Mouse (Mus musculus): ENCODE results near the gene Cdk11b. TPM values are rescaled to one million over a fixed set of nuclear protein-coding genes. Genes with fewer than 3 reads are reported as not detected.

Cdk11b gene
- polyA plus RNA-seq, 1 experiment from 2014 or later = 84.0 TPM

- under 1% methylated on average over 46 of the region's 47 CpGs for WGBS
- Histone ChIP-seq H3K27ac (ENCODE audit: low read depth, low read length) (no peak within 1 kb of the TSS), H3K4me1 (replicated peaks; ENCODE audit: control insufficient read depth, insufficient read depth, low read length) (0 out of 2 replicates have a peak, but pooled peaks cover 4% of the 10 kb centered on the region), H3K27me3 (ENCODE audit: control insufficient read depth, insufficient read depth, low read length) (peaks cover 7% of the 10 kb centered on the region; the same call in 1 of the 2 replicates), H3K9ac (ENCODE audit: low read length) (peak within 1 kb of the TSS; percentile 69), H3K4me2 (ENCODE audit: low read depth, low read length, severe bottlenecking) (peak within 1 kb of the TSS; percentile 63), H3K4me3 (ENCODE audit: low read depth, low read length) (peak within 1 kb of the TSS; percentile 71), H3K9me3 (ENCODE audit: control insufficient read depth, low read length) (no peaks in the 10 kb centered on the region), H3K36me3 (ENCODE audit: control insufficient read depth, insufficient read depth, low read length) (no peaks in the 10 kb centered on the region)
- ATAC-seq (replicated peaks; ENCODE audit: low FRiP score) (peak; percentile 70), DNase-seq (ENCODE audit: low spot score) (peak; percentile 81)
These were observed 69.4 kb downstream of the Cdk11b start, which contains the start of gene Fndc10 for GRCm38 (mm10) chr4:155694111-155694481. Gene Fndc10 (plus strand): TSS chr4:155694342.

DNA sequence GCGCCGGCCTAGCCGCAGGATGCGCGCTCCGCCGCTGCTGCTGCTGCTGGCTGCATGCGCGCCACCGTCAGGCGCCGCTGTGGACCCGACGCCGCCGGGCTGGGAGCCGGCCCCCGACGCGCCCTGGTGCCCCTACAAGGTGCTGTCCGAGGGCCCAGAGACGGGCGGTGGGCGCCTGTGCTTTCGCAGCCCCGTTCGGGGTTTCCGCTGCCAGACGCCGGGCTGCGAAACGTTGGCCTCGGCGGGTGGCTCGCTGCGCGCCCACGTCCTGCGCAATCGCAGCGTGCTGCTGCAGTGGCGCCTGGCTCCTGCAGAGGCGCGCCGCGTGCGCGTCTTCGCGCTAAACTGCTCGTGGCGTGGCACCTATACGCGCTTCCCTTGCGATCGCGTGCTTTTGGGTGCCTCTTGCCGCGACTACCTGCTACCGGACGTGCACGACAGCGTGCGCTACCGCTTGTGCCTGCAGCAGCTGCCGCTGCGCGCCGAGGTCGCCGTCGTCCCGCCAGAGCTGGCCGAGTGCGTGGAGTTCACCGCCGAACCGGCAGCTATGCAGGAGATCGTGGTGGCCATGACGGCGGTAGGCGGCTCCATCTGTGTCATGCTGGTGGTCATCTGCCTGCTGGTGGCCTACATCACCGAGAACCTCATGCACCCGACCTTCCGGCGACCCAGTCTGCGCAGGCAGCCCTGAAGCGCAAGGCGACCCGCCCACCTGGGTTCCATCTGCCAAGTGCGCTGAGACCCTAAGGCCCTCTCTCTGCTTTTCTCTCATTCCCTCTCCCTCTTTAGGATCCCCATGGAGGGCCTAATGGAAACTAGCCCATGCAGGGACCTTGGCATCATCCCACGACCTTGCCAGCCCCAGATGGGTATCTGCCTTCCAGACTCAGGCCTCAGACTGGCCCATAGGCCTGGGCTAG lies 70.1 kb downstream of the Cdk11b start:
- Histone ChIP-seq H3K27me3 (ENCODE audit: control insufficient read depth, insufficient read depth, low read length) (peaks cover 7% of the 10 kb centered on the region; the same call in 1 of the 2 replicates), H3K9ac (ENCODE audit: low read length) (peak overlapping the region; percentile 69), H3K4me3 (ENCODE audit: low read depth, low read length) (peak overlapping the region; percentile 71), H3K9me3 (ENCODE audit: control insufficient read depth, low read length) (no peaks in the 10 kb centered on the region), H3K27ac (ENCODE audit: low read depth, low read length) (no peak overlapping the region), H3K4me1 (replicated peaks; ENCODE audit: control insufficient read depth, insufficient read depth, low read length) (0 out of 2 replicates have a peak, but pooled peaks cover 4% of the 10 kb centered on the region), H3K36me3 (ENCODE audit: control insufficient read depth, insufficient read depth, low read length) (no peaks in the 10 kb centered on the region), H3K4me2 (ENCODE audit: low read depth, low read length, severe bottlenecking) (peak overlapping the region; percentile 63)
- peak; percentile 75 for DNase-seq (ENCODE audit: low spot score)
- ATAC-seq (replicated peaks; ENCODE audit: low FRiP score) = peak; percentile 54
- 1% methylated on average over 87 of the region's 92 CpGs for WGBS

DNA sequence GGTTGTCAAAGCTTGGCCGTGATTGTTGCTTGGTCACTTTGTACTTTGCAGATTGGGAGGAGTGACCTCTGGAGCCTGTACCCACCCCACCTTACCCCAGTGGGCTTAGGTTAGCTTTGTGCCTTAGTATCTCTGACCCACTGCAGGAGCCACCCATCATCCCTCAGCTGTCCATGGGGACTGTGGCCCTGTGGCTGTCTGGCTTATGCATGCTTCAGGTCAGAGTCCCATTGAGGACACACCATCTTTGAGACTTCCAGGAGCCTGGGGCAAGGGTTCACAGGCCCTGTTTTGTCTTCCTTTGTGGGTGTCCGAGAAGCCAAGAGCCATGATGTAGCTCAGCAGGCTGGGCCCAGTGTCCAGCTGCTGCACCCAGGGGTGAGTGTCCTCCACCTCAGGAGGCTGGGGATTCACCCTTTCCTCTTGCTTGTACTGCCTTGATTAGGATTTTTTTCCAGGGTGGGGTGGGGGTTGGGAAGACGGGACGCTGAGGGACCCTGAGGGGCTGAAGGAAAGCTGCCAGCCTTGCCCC lies 70.9 kb downstream of the Cdk11b start:
- 0 out of 2 replicates have a peak, but pooled peaks cover 4% of the 10 kb centered on the region for H3K4me1 ChIP-seq (replicated peaks; ENCODE audit: control insufficient read depth, insufficient read depth, low read length)
- H3K4me2 ChIP-seq (ENCODE audit: low read depth, low read length, severe bottlenecking) = 0 out of 2 replicates have a peak overlapping the region, but pooled peaks have one; percentile 2
- peaks cover 7% of the 10 kb centered on the region; the same call in 1 of the 2 replicates for H3K27me3 ChIP-seq (ENCODE audit: control insufficient read depth, insufficient read depth, low read length)
- no peak for ATAC-seq (replicated peaks; ENCODE audit: low FRiP score)
- no peaks in the 10 kb centered on the region for H3K36me3 ChIP-seq (ENCODE audit: control insufficient read depth, insufficient read depth, low read length)
- H3K9me3 ChIP-seq (ENCODE audit: control insufficient read depth, low read length) = no peaks in the 10 kb centered on the region
- no peak overlapping the region for H3K27ac ChIP-seq (ENCODE audit: low read depth, low read length)
- no peak overlapping the region for H3K4me3 ChIP-seq (ENCODE audit: low read depth, low read length)
- no peak for DNase-seq (ENCODE audit: low spot score)
- 78% methylated on average over 4 of the region's 4 CpGs for WGBS
- H3K9ac ChIP-seq (ENCODE audit: low read length) = no peak overlapping the region

DNA sequence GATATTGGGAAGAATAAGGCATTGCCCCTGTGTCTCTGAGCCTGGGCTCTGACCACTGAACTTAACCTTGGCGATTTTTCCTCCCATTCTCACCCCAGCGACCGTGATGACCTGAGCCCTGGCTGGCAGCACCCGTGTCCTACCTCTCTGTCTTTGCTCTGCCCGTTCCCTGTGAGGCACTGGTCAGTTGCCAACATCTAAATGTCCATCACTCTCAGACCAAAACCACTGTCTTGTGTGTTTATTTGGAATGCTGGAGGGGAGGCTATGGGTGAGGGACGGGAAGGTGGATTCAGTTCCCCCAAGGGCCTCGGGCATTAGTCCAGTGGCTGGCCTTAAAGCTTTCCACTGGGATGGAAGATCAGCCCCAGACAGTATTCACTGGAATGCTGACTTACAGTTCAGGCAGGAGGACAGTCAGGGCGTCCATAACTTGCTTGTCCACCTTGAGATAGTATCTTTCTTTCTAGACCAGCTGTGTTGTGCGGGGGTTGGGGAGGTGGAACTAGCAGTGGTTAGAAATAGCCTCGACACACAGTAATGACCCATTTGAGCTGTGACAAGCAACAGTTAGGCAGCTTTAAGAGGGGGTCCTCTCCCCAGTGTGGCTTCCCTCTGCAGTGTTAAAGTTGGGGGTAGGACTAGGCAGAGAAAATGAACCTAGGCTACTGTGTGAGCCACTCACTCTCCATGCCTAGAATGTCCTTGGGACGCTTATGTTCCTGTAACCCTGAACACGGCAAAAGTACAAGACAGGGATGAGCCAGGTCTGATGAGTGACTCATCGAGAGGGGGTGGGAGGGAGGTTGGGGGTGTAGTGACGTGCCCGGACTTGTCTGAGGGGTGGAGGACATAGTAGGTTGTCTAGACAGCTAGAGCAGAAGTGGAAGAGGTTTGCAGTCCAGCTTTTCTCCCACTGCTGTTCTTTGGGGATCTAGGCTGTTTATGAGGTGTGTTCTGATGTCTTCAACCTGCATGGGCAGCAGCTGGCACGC lies 71.9 kb downstream of the Cdk11b start:
- H3K36me3 ChIP-seq (ENCODE audit: control insufficient read depth, insufficient read depth, low read length) = no peaks in the 10 kb centered on the region
- H3K9ac ChIP-seq (ENCODE audit: low read length) = no peak overlapping the region
- no peak overlapping the region for H3K27ac ChIP-seq (ENCODE audit: low read depth, low read length)
- 79% methylated on average over 16 of the region's 16 CpGs for WGBS
- H3K4me2 ChIP-seq (ENCODE audit: low read depth, low read length, severe bottlenecking) = no peak overlapping the region
- no peak overlapping the region for H3K4me3 ChIP-seq (ENCODE audit: low read depth, low read length)
- ATAC-seq (replicated peaks; ENCODE audit: low FRiP score) (no peak), DNase-seq (ENCODE audit: low spot score) (no peak)
- H3K4me1 ChIP-seq (replicated peaks; ENCODE audit: control insufficient read depth, insufficient read depth, low read length) = 0 out of 2 replicates have a peak, but pooled peaks cover 4% of the 10 kb centered on the region
- peaks cover 7% of the 10 kb centered on the region; the same call in 1 of the 2 replicates for H3K27me3 ChIP-seq (ENCODE audit: control insufficient read depth, insufficient read depth, low read length)
- H3K9me3 ChIP-seq (ENCODE audit: control insufficient read depth, low read length) = no peaks in the 10 kb centered on the region

Other genes starting within 250 kb of the Cdk11b start
- gene Gabrd, start 226.7 kb upstream of the Cdk11b start, polyA plus RNA-seq (2014; fragmentation: Nextera tagmentation; extraction: Ambion mirVana) = not detected in 2 replicates
- 8.7 and 9.1 TPM in 2 replicates for gene Cfap74, start 215.7 kb upstream of the Cdk11b start, polyA plus RNA-seq (2014; fragmentation: Nextera tagmentation; extraction: Ambion mirVana)
- not detected in 2 replicates for gene Tmem52, start 155.7 kb upstream of the Cdk11b start, polyA plus RNA-seq (2014; fragmentation: Nextera tagmentation; extraction: Ambion mirVana)
- gene Gnb1, start 133.5 kb upstream of the Cdk11b start, polyA plus RNA-seq (2014; fragmentation: Nextera tagmentation; extraction: Ambion mirVana) = 745 and 764 TPM in 2 replicates
- 110 and 116 TPM in 2 replicates for gene Nadk, start 62.5 kb upstream of the Cdk11b start, polyA plus RNA-seq (2014; fragmentation: Nextera tagmentation; extraction: Ambion mirVana)
- gene Slc35e2, start 23.4 kb upstream of the Cdk11b start, polyA plus RNA-seq (2014; fragmentation: Nextera tagmentation; extraction: Ambion mirVana) = 16.0 and 16.5 TPM in 2 replicates
- not detected in 2 replicates for gene Gm10563, start 20.6 kb downstream of the Cdk11b start, polyA plus RNA-seq (2014; fragmentation: Nextera tagmentation; extraction: Ambion mirVana)
- gene Mmp23, start 28.5 kb downstream of the Cdk11b start, polyA plus RNA-seq (2014; fragmentation: Nextera tagmentation; extraction: Ambion mirVana) = 2.5 and 2.7 TPM in 2 replicates
- 21.2 and 22.3 TPM in 2 replicates for gene Mib2, start 44.3 kb downstream of the Cdk11b start, polyA plus RNA-seq (2014; fragmentation: Nextera tagmentation; extraction: Ambion mirVana)
- 2.3 and 2.9 TPM in 2 replicates for gene Fndc10, start 69.5 kb downstream of the Cdk11b start, polyA plus RNA-seq (2014; fragmentation: Nextera tagmentation; extraction: Ambion mirVana)
- 138 and 144 TPM in 2 replicates for gene Ssu72, start 79.9 kb downstream of the Cdk11b start, polyA plus RNA-seq (2014; fragmentation: Nextera tagmentation; extraction: Ambion mirVana)
- 0.76 and 1.2 TPM in 2 replicates for gene Tmem240, start 109.9 kb downstream of the Cdk11b start, polyA plus RNA-seq (2014; fragmentation: Nextera tagmentation; extraction: Ambion mirVana)
- gene Atad3a, start 136.2 kb downstream of the Cdk11b start, polyA plus RNA-seq (2014; fragmentation: Nextera tagmentation; extraction: Ambion mirVana) = 104 and 115 TPM in 2 replicates
- 10.0 and 10.6 TPM in 2 replicates for gene Vwa1, start 149.8 kb downstream of the Cdk11b start, polyA plus RNA-seq (2014; fragmentation: Nextera tagmentation; extraction: Ambion mirVana)
- gene Tmem88b, start 161.0 kb downstream of the Cdk11b start, polyA plus RNA-seq (2014; fragmentation: Nextera tagmentation; extraction: Ambion mirVana) = 0.15 and 0.43 TPM in 2 replicates
- gene Ankrd65, start 165.6 kb downstream of the Cdk11b start, polyA plus RNA-seq (2014; fragmentation: Nextera tagmentation; extraction: Ambion mirVana) = not detected in 2 replicates
- 203 and 223 TPM in 2 replicates for gene Mrpl20, start 178.0 kb downstream of the Cdk11b start, polyA plus RNA-seq (2014; fragmentation: Nextera tagmentation; extraction: Ambion mirVana)
- gene Ccnl2, start 187.6 kb downstream of the Cdk11b start, polyA plus RNA-seq (2014; fragmentation: Nextera tagmentation; extraction: Ambion mirVana) = 162 and 186 TPM in 2 replicates
- 132 and 141 TPM in 2 replicates for gene Aurkaip1, start 206.4 kb downstream of the Cdk11b start, polyA plus RNA-seq (2014; fragmentation: Nextera tagmentation; extraction: Ambion mirVana)
- gene Mxra8, start 214.8 kb downstream of the Cdk11b start, polyA plus RNA-seq (2014; fragmentation: Nextera tagmentation; extraction: Ambion mirVana) = 28.8 and 29.3 TPM in 2 replicates
- 17.9 and 18.0 TPM in 2 replicates for gene Dvl1, start 222.5 kb downstream of the Cdk11b start, polyA plus RNA-seq (2014; fragmentation: Nextera tagmentation; extraction: Ambion mirVana)
- gene Tas1r3, start 238.5 kb downstream of the Cdk11b start, polyA plus RNA-seq (2014; fragmentation: Nextera tagmentation; extraction: Ambion mirVana) = 0.45 and 0.60 TPM in 2 replicates
- gene Cptp, start 244.6 kb downstream of the Cdk11b start, polyA plus RNA-seq (2014; fragmentation: Nextera tagmentation; extraction: Ambion mirVana) = 22.3 and 27.0 TPM in 2 replicates
- 108 and 117 TPM in 2 replicates for gene Ints11, start 244.7 kb downstream of the Cdk11b start, polyA plus RNA-seq (2014; fragmentation: Nextera tagmentation; extraction: Ambion mirVana)